Mouse (Mus musculus): ENCODE measurements around the gene Csrp3. TPM values are rescaled to one million over a fixed set of nuclear protein-coding genes. Genes with fewer than 3 reads are reported as not detected.

Gene Csrp3
- polyA plus RNA-seq, 1 experiment from 2014 or later = not detected

Other genes starting within 250 kb of the Csrp3 start
- gene Mrgprb3, start 204.2 kb downstream of the Csrp3 start, polyA plus RNA-seq (2015; fragmentation: Nextera tagmentation; extraction: Ambion mirVana) = not detected in 2 replicates
- gene Zdhhc13, start 59.0 kb downstream of the Csrp3 start, polyA plus RNA-seq (2015; fragmentation: Nextera tagmentation; extraction: Ambion mirVana) = 38.8 and 40.9 TPM in 2 replicates
- 1.5 and 1.7 TPM in 2 replicates for gene E2f8, start 33.6 kb upstream of the Csrp3 start, polyA plus RNA-seq (2015; fragmentation: Nextera tagmentation; extraction: Ambion mirVana)
- 21.5 and 23.6 TPM in 2 replicates for gene Nav2, start 60.7 kb upstream of the Csrp3 start, polyA plus RNA-seq (2015; fragmentation: Nextera tagmentation; extraction: Ambion mirVana)